Mouse (Mus musculus): ENCODE measurements around the gene Pir. TPM values are rescaled to one million over a fixed set of nuclear protein-coding genes. Genes with fewer than 3 reads are reported as not detected.

The Pir gene
- polyA plus RNA-seq, 1 experiment: 8.0 TPM

DNA sequence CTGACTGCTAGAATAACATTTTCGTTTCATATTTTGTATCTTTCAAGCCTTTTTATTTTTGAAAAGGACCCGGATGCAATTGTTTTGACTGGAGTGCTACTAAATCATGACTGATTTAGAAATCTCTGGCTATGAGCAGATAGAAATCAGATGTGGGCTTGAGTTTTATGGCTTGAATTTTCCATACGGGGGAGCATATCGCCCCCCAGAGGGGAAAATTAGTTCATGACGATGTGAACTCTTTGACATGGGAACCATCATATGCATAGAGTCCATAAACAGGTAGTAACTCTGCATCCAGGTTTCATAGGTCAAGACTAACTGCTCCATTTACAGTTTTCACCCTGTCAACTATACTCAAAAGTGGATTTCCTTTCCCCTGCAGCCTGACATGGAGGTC lies 105.4 kb downstream of the Pir start:
- no peak overlapping the region for H3K4me3 ChIP-seq (ENCODE audit: insufficient read depth, low read length)
- H3K4me1 ChIP-seq (ENCODE audit: control insufficient read depth, insufficient read depth, low read length): no peaks in the 10 kb centered on the region
- H3K27ac ChIP-seq (ENCODE audit: insufficient read depth, low read depth, low read length): no peak overlapping the region
- TF ChIP-seq CTCF (IDR thresholded peaks at IDR 0.05; ENCODE audit: low read depth, low read length) (no peak), POLR2A (IDR thresholded peaks at IDR 0.05; ENCODE audit: borderline replicate concordance, low read depth, low read length) (no peak)

DNA sequence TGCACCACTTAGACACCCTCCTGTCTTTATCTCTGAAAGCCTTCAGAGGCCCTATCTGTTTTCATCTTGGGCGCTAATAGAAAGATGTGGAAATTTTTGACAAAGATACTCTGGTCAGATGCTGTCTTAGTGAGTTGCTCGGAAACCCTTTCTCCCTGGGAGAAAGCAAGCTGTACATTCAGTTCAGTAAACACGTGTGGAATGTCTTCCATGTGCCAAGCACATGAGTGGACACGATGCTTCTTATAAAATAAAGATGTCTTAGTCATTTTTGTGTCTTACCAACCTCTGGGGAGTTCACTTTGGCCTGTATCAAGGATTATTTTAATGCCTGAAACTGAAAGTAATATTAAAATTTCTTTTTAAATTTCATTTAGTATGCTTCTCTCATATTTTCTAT lies 110.5 kb downstream of the Pir start:
- Histone ChIP-seq H3K4me1 (ENCODE audit: control insufficient read depth, insufficient read depth, low read length) (no peaks in the 10 kb centered on the region), H3K27ac (ENCODE audit: insufficient read depth, low read depth, low read length) (no peak overlapping the region), H3K4me3 (ENCODE audit: insufficient read depth, low read length) (no peak overlapping the region)
- TF ChIP-seq CTCF (IDR thresholded peaks at IDR 0.05; ENCODE audit: low read depth, low read length) (no peak), POLR2A (IDR thresholded peaks at IDR 0.05; ENCODE audit: borderline replicate concordance, low read depth, low read length) (no peak)

DNA sequence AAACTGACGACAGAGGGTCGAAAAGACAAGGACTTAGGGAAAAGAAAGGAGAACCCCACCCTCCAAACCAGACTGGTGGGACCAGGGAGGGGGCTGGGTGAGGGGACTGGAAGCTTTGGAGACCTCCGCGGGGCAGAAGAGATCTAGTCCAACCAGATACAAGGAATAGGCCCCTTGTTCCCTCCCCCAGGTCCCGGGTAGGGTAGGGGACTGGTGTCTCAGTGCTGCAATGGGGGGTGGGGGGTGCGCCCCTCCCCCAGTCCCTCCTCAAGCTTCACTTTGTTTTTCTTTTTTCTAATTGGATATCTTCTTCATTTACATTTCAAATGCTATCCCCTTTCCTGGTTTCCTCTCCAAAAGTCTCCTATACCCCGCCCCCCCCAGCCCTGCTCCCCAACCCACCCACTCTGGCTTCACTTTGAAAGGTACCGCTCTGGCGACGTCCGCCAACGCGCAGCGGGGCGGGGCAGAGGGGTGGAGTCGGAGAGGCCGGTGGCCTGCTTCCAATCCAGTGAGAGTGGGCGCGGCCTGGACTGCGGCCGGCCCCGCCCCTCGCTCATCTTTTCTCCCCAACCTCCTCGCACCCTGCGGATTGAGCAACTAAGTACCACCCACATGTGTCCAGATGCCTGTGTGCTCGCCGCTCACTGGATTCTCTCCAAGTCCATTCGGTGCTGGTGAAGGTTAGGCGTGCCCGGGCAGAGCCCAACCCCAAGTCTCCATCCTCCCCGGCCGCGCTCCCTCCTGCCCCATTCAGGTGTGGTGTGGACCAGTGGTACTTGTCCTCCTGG lies 112.6 kb downstream of the Pir start:
- Histone ChIP-seq H3K4me3 (ENCODE audit: insufficient read depth, low read length) (peak overlapping the region; percentile 35), H3K27ac (ENCODE audit: insufficient read depth, low read depth, low read length) (no peak overlapping the region), H3K4me1 (ENCODE audit: control insufficient read depth, insufficient read depth, low read length) (no peaks in the 10 kb centered on the region)
- TF ChIP-seq CTCF (IDR thresholded peaks at IDR 0.05; ENCODE audit: low read depth, low read length) (no peak), POLR2A (IDR thresholded peaks at IDR 0.05; ENCODE audit: borderline replicate concordance, low read depth, low read length) (no peak)

DNA sequence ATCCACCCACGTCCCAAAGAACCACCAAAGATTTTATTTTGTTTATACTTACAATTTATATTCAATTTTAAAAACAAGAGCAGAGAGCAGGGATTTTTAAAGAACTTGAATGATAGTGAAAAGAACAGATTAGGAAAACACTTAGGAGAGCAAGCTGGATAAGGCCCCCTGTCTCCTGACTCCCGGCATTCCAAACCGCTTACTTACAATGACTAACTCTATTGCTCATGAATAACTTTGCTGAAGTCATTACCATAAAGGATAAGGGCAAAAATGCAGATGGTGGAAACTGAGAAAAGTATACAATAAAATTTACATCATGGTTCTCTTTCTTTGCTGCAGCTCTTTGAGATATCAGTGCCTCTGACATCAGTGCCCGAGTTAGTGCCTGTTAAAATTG lies 124.9 kb downstream of the Pir start:
- TF ChIP-seq CTCF (IDR thresholded peaks at IDR 0.05; ENCODE audit: low read depth, low read length) (no peak), POLR2A (IDR thresholded peaks at IDR 0.05; ENCODE audit: borderline replicate concordance, low read depth, low read length) (no peak)
- no peak overlapping the region for H3K27ac ChIP-seq (ENCODE audit: insufficient read depth, low read depth, low read length)

GRCm38 (mm10) chrX:164398456-164398855 lies 129.3 kb downstream of the Pir start:
- no peak overlapping the region for H3K27ac ChIP-seq (ENCODE audit: insufficient read depth, low read depth, low read length)
- TF ChIP-seq POLR2A (IDR thresholded peaks at IDR 0.05; ENCODE audit: borderline replicate concordance, low read depth, low read length) (no peak), CTCF (IDR thresholded peaks at IDR 0.05; ENCODE audit: low read depth, low read length) (no peak)
- H3K4me3 ChIP-seq (ENCODE audit: insufficient read depth, low read length): no peak overlapping the region
- no peaks in the 10 kb centered on the region for H3K4me1 ChIP-seq (ENCODE audit: control insufficient read depth, insufficient read depth, low read length)

More for the DNA sequence above, 124.9 kb downstream of the Pir start:
- Histone ChIP-seq H3K4me3 (ENCODE audit: insufficient read depth, low read length) (no peak overlapping the region), H3K4me1 (ENCODE audit: control insufficient read depth, insufficient read depth, low read length) (no peaks in the 10 kb centered on the region)

DNA sequence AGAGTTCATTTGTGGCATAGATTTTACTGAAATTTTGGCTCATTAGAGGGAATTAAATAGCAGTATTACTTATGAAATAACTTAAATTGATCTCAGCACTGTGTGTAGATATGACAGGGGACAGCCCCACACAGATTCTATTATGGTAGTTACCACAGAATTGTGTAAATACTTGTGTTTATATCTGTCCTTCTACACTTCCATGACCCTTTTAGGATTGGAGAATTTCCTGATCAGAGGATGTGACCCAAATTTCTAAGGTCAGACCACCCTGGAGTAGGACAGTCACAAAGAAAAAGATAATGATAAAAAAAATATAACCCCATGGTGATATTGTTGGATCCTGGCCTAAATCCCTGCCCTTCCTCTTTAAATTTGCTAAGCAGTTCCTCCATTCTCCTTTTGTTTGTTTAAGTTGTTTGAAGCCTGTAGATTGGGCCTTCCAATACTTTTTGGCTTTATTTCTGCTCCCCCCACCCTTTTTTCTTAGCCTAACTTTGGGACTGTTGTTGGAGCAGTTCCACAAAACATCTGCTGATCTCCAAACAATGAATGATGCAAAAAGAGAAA lies 136.0 kb downstream of the Pir start:
- no peak overlapping the region for H3K4me3 ChIP-seq (ENCODE audit: insufficient read depth, low read length)
- no peak overlapping the region for H3K27ac ChIP-seq (ENCODE audit: insufficient read depth, low read depth, low read length)
- TF ChIP-seq CTCF (IDR thresholded peaks at IDR 0.05; ENCODE audit: low read depth, low read length) (no peak), POLR2A (IDR thresholded peaks at IDR 0.05; ENCODE audit: borderline replicate concordance, low read depth, low read length) (no peak)
- H3K4me1 ChIP-seq (ENCODE audit: control insufficient read depth, insufficient read depth, low read length): no peaks in the 10 kb centered on the region

GRCm38 (mm10) chrX:164406133-164407022 lies 137.2 kb downstream of the Pir start:
- no peak overlapping the region for H3K27ac ChIP-seq (ENCODE audit: insufficient read depth, low read depth, low read length)
- TF ChIP-seq CTCF (IDR thresholded peaks at IDR 0.05; ENCODE audit: low read depth, low read length) (no peak), POLR2A (IDR thresholded peaks at IDR 0.05; ENCODE audit: borderline replicate concordance, low read depth, low read length) (no peak)
- no peaks in the 10 kb centered on the region for H3K4me1 ChIP-seq (ENCODE audit: control insufficient read depth, insufficient read depth, low read length)
- no peak overlapping the region for H3K4me3 ChIP-seq (ENCODE audit: insufficient read depth, low read length)

GRCm38 (mm10) chrX:164408301-164408927 lies 139.2 kb downstream of the Pir start:
- Histone ChIP-seq H3K27ac (ENCODE audit: insufficient read depth, low read depth, low read length) (no peak overlapping the region), H3K4me3 (ENCODE audit: insufficient read depth, low read length) (no peak overlapping the region), H3K4me1 (ENCODE audit: control insufficient read depth, insufficient read depth, low read length) (no peaks in the 10 kb centered on the region)
- TF ChIP-seq CTCF (IDR thresholded peaks at IDR 0.05; ENCODE audit: low read depth, low read length): no peak
- TF ChIP-seq POLR2A (IDR thresholded peaks at IDR 0.05; ENCODE audit: borderline replicate concordance, low read depth, low read length): no peak

- no peak overlapping the region for H3K27ac ChIP-seq (ENCODE audit: insufficient read depth, low read depth, low read length)
- 0 out of 2 replicates have a peak, but pooled peaks cover 4% of the 10 kb centered on the region for H3K4me1 ChIP-seq (ENCODE audit: control insufficient read depth, insufficient read depth, low read length)
- TF ChIP-seq CTCF (IDR thresholded peaks at IDR 0.05; ENCODE audit: low read depth, low read length) (no peak), POLR2A (IDR thresholded peaks at IDR 0.05; ENCODE audit: borderline replicate concordance, low read depth, low read length) (no peak)
- no peak overlapping the region for H3K4me3 ChIP-seq (ENCODE audit: insufficient read depth, low read length)
These were observed 141.4 kb downstream of the Pir start for GRCm38 (mm10) chrX:164410562-164410961.

Measured in bone marrow macrophage, adult 2 months (primary cell).